Mouse (Mus musculus): ENCODE measurements around the gene Nup88. TPM values are rescaled to one million over a fixed set of nuclear protein-coding genes. Genes with fewer than 3 reads are reported as not detected.
A peak's percentile ranks its signal among the peaks of the same experiment; 100 is the strongest.

The Nup88 gene
- polyA plus RNA-seq, 1 experiment from 2014 or later: 128 TPM

DNA sequence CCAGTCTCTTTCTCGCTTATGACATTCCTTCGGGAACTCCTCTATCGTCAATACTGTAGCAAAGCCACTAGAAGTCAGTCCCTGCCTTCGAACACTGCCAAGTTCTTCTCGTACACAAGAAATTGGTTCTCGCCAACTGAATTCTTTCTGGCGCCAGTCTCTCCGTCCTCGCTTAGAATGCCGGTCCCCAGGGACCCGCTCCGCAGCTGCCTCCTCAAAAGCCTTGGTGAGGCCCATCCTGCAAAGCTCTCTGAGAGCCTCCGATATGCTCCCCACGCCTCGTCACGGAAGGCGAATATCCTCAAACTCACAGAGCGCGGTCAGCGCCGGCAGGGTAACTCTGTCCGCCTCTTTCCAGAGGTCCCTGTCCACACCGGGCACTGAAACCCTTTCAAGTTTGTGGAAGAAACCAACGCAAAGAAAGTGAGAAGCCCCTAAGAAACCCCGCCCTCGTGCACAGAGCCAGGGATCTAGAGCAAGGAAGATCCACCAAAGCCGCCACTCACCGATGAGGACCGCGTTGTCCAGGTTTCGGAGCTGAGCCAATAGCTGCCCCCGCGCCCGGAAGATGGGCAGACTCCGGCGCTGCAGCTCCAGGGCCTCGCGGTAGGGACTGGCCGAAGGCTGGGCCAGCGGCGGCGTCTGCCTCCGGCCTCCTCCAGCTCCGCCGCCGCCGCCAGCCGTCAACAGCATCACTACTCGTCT, 34.0 kb upstream of the Nup88 start:
- DNase-seq (ENCODE audit: low read depth, low spot score) (peak; percentile 7), ATAC-seq (peak; percentile 77)
- CTCF ChIA-PET: interaction anchor here (0.9 kb wide), 1 partner anchor 226 kb away, joined by 3 read pairs; no protein-coding TSS in a partner anchor
- POLR2A ChIA-PET: interaction anchor here (1.4 to 1.5 kb wide), 2 partner anchors 15 to 22 kb away, joined by 3 to 5 read pairs; no protein-coding TSS in a partner anchor
- in situ Hi-C loops (cut with MboI; ENCODE audit: low pct_unique_long_range_greater_than_20kb): loop anchor here (25.0 kb wide), 1 partner anchor 1034 kb away; the partner anchor contains the start of genes Aipl1 and Pimreg
- no peaks in the 10 kb centered on the region for H3K27me3 ChIP-seq
- no peak for TF ChIP-seq CTCF (IDR thresholded peaks at IDR 0.05)

DNA sequence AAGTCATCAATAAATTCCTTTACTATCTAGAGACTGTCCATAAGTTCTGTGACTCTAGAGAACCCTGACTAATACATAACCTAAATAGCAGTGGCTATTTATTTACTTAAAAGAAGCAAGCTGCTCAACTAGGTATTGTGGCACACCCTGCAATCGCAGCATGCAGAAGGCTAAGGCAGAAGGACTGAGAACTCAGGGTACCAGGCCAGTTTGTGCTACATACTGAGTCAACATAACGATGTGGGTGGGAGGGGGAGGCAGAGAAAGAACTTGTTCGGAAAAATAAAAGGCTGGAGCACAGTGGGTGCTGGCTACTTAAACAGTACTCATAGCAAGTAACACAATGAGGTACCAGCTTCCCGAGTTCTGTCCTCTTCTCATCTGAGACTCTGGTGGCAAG, 31.4 kb upstream of the Nup88 start:
- TF ChIP-seq CTCF (IDR thresholded peaks at IDR 0.05): no peak

DNA sequence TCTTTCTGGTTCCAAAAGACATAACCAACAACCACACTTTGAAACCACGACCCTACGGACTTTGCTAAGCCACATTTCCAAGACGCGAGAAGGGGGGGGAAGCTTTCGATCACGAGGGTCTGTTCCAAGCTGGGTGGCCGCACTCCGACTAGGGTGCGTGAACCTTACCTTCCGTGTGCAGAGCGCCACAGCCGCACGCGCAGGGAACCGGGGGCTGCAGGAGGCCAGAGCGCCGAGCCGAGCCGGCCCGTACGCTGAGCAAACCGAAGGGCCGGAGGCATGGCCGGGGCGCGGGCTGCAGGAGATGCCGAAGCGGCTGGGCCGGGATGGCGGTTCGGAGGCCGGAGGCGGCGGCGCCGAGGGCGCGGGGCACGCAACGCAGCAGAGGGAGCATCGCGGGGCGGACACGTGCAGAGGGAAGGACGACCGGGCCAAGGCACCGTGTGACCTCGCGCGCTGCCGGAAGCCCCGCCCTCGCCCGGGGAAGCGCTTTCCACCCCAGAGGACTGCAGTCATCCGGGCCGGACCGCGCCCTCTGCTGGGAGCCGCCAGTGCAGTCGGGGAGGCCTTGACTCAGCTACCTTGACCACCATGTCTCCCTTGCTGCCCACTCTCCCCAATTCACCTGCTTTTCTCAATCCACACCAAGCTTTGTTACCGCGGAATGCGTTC, 12.9 kb upstream of the Nup88 start, which contains the start of gene C1qbp:
Gene C1qbp (minus strand): TSS at position 470 of the 672 bp plus-strand sequence.
- TF ChIP-seq CTCF (IDR thresholded peaks at IDR 0.05): peak; percentile 100
- DNase-seq (ENCODE audit: low read depth, low spot score) (no peak), ATAC-seq (peak; percentile 90)
- CTCF ChIA-PET: interaction anchor here (1.1 to 1.6 kb wide), 4 partner anchors 8 to 36 kb away, joined by 3 to 5 read pairs (median 4); partner anchors contain the start of genes Nup88 and Rpain
- in situ Hi-C loops (cut with MboI; ENCODE audit: low pct_unique_long_range_greater_than_20kb): no loop called here
- H3K27me3 ChIP-seq: no peaks in the 10 kb centered on the region
- POLR2A ChIA-PET: interaction anchor here (0.8 to 1.0 kb wide), 2 partner anchors 12 to 21 kb away, joined by 3 read pairs; partner anchors contain the start of gene Dhx33

More for the DNA sequence above, 31.4 kb upstream of the Nup88 start:
- in situ Hi-C loops (cut with MboI; ENCODE audit: low pct_unique_long_range_greater_than_20kb): loop anchor here (25.0 kb wide), 1 partner anchor 1036 kb away; the partner anchor contains the start of genes Aipl1 and Pimreg
- ATAC-seq (no peak), DNase-seq (ENCODE audit: low read depth, low spot score) (no peak)
- H3K27me3 ChIP-seq: no peaks in the 10 kb centered on the region
- CTCF ChIA-PET: no interaction called here
- POLR2A ChIA-PET: interaction anchor here (0.6 kb wide), 1 partner anchor 13 kb away, joined by 3 read pairs; no protein-coding TSS in a partner anchor

DNA sequence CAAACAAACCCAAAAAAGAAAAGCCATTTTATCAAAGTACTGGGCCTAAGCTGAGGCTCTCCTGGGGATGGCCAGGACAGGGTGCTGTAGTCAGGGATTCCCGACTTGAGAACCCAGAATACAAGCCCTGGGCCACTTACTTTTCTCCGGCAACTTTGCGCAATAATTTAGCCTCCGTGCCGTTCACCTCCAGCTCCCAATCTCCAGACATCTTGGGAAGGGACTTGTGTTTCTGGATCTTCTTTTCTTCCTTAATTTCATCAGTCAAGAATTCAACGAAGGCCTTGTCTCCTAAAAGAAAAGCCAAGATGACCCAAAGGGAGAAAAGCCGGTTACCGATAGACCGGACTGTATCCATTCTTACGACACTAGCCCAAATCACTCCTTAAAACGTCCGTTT, 12.3 kb upstream of the Nup88 start:
- ChIA-PET POLR2A (interaction anchor here (1.0 kb wide), 1 partner anchor 22 kb away, joined by 3 read pairs; the partner anchor contains the start of gene Dhx33), CTCF (interaction anchor here (1.1 to 1.6 kb wide), 4 partner anchors 8 to 37 kb away, joined by 3 to 5 read pairs (median 4); partner anchors contain the start of genes Nup88 and Rpain)
- TF ChIP-seq CTCF (IDR thresholded peaks at IDR 0.05): no peak
- ATAC-seq (no peak), DNase-seq (ENCODE audit: low read depth, low spot score) (no peak)
- in situ Hi-C loops (cut with MboI; ENCODE audit: low pct_unique_long_range_greater_than_20kb): no loop called here
- no peaks in the 10 kb centered on the region for H3K27me3 ChIP-seq

DNA sequence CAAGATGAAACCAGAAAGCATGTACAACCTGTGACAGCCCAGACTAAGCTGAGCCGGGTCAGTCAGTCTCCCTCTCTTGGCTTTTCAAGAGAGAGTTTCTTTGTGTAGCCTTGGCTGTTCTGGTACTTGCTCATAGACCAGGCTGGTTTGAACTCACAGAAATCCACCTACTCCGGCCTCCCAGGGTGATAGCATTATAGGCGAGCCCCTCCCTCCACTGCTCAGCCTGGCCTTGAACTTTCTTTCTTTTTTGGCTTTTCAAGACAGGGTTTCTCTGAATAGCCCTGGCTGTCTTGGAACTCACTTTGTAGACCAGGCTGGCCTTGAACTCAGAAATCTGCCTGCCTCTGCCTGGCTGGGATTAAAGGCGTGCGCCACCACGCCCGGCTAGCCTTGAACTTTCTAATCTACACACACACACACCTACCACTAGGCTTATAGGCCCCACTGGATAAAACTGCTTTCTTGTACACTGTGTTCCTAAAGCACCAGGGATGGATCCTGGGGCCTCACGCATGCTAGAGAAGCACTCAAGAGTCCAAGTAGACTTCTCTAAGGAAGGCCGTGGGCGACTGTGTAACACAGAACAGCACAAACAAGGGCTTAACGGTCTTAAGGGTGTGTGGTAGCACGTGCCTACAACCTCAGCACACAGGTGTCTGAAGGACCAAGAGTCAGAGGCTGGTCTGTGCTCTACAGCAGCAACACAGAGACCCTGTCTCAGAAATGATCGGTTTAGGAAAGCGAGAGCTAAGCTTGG, 11.2 kb upstream of the Nup88 start:
- no peak for DNase-seq (ENCODE audit: low read depth, low spot score)
- ChIA-PET POLR2A (interaction anchor here (0.7 kb wide), 1 partner anchor 17 kb away, joined by 3 read pairs; no protein-coding TSS in a partner anchor), CTCF (no interaction called here)
- H3K27me3 ChIP-seq: no peaks in the 10 kb centered on the region
- TF ChIP-seq CTCF (IDR thresholded peaks at IDR 0.05): no peak
- no peak for ATAC-seq
- in situ Hi-C loops (cut with MboI; ENCODE audit: low pct_unique_long_range_greater_than_20kb): no loop called here

DNA sequence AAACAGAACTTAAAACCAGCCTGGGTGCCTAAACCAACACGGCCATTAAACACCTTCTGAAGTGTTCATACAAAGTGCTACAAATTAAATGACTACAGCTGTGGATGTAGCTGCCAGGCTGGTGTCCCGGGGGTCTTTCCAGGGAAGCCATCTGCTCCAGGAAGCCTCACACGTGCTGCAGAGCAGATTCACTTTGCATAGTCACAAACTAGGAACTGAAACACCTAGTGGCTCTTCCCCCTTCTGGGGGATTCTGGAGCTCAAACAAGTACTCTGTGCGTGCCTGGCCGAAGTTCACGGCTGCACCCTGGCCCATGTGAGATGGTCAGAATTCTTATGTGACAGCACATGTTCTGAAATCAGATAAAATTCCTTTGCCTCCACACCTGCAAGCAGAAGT, 10.5 kb upstream of the Nup88 start:
- TF ChIP-seq CTCF (IDR thresholded peaks at IDR 0.05): no peak
- ChIA-PET POLR2A (no interaction called here), CTCF (no interaction called here)
- no peaks in the 10 kb centered on the region for H3K27me3 ChIP-seq
- in situ Hi-C loops (cut with MboI; ENCODE audit: low pct_unique_long_range_greater_than_20kb): no loop called here
- DNase-seq (ENCODE audit: low read depth, low spot score) (no peak), ATAC-seq (no peak)

DNA sequence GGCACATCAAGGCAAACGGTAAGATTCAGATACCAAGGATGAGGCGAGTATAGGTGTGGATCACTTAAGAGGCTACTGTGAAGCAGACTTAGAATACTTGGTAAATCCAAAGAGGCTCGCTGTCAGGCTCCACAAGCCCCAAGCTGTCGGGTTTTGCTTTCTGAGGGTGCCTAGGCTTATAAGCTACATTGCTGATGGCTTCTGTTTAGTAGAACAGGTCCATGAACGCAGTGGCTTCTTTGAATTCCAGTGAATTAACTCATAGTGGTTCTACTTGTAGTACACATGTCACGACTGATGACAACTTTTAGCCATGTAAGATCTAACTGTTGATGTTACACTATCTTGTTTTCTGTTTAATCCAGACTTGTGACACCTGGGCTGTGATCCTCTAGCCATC, 7.5 kb upstream of the Nup88 start:
- TF ChIP-seq CTCF (IDR thresholded peaks at IDR 0.05): no peak
- in situ Hi-C loops (cut with MboI; ENCODE audit: low pct_unique_long_range_greater_than_20kb): no loop called here
- ATAC-seq: no peak
- H3K27me3 ChIP-seq: no peaks in the 10 kb centered on the region
- DNase-seq (ENCODE audit: low read depth, low spot score): no peak
- ChIA-PET CTCF (no interaction called here), POLR2A (no interaction called here)

DNA sequence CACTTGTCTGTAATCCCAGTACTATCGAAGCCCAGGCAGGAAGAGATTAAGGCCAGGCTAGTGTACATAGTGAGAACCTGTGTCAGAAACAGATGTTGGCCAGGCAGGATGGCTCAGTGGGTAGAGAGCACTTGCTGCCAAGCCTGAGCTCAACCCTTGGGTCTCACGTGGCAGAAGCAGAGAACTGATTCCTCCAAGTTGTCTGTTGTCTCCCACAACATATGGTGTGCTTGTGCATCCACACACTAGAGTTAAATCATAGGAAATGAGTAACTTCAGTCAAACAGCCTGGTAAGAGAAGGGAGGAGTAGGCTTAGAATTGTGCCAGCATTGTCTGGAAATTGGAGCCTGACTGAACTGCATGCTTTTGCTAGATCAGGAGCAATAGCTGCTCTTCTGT, 5.4 kb upstream of the Nup88 start:
- POLR2A ChIA-PET: no interaction called here
- no peak for TF ChIP-seq CTCF (IDR thresholded peaks at IDR 0.05)
- DNase-seq (ENCODE audit: low read depth, low spot score) (no peak), ATAC-seq (no peak)
- CTCF ChIA-PET: no interaction called here
- no peaks in the 10 kb centered on the region for H3K27me3 ChIP-seq
- in situ Hi-C loops (cut with MboI; ENCODE audit: low pct_unique_long_range_greater_than_20kb): no loop called here

DNA sequence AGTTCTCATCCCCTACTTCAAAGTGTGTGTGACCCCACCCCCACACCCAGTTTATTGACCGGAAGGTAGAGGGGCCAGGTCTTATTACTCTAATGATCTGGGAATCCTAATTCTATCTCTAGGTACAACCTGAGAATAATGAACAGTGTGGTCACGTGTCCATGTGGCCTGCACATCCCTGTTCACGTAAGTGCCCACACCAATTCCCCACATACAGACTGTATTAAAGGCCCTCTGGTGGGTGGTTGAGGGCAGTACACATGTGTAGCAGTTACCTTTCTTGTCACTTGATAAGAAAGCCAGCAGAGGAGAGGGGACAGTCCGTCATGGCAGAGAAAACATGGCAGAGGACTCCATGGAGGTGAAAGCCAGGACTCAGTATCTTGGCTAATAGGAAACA, 4.2 kb upstream of the Nup88 start:
- CTCF ChIA-PET: no interaction called here
- POLR2A ChIA-PET: interaction anchor here (0.6 kb wide), 1 partner anchor 1054 kb away, joined by 3 read pairs; no protein-coding TSS in a partner anchor
- in situ Hi-C loops (cut with MboI; ENCODE audit: low pct_unique_long_range_greater_than_20kb): no loop called here
- ATAC-seq: no peak
- DNase-seq (ENCODE audit: low read depth, low spot score): no peak
- no peaks in the 10 kb centered on the region for H3K27me3 ChIP-seq
- peak; percentile 57 for TF ChIP-seq CTCF (IDR thresholded peaks at IDR 0.05)

DNA sequence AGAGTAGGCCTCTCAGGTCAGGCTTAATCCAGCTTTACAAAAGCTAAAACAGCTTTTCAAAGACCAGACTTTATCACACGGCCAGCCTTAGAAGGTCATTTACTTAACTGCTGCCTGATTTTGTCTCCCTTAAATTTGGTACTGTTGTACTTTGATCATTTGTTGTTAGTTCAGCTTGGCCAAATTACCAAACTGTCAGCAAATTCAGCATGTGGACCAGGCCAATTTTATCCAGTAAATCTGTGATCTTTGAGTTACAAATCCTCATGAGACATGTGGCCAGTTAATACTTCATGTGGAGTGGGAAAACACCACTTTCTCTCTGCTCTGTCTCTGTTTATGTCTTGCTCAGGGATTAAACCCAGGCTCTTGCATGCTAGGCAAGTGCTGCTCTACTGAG, 2.8 kb upstream of the Nup88 start:
- ATAC-seq: no peak
- no peak for TF ChIP-seq CTCF (IDR thresholded peaks at IDR 0.05)
- no peaks in the 10 kb centered on the region for H3K27me3 ChIP-seq
- ChIA-PET CTCF (no interaction called here), POLR2A (no interaction called here)
- DNase-seq (ENCODE audit: low read depth, low spot score): no peak
- in situ Hi-C loops (cut with MboI; ENCODE audit: low pct_unique_long_range_greater_than_20kb): no loop called here
